Mouse (Mus musculus) myocyte (in vitro differentiated cells): ENCODE results near the gene Selp.

Experiments used
- MAX ChIP-seq: IDR thresholded peaks from one replicate; pipeline ENCODE4 v1.6.1; 2011; ENCODE audit warnings: low read depth, mild to moderate bottlenecking, control low read depth
- MYOG ChIP-seq, 3 experiments: IDR thresholded peaks; one replicate each; pipeline ENCODE4 v1.6.1; 2011; ENCODE audit warnings: control low read depth in 2 of 3, low read depth in 2 of 3, mild to moderate bottlenecking in 2 of 3; ENCODE audit not compliant: insufficient read length in 2 of 3, control insufficient read depth in 1 of 3, insufficient read depth in 1 of 3
- POLR2A ChIP-seq: IDR thresholded peaks from one replicate; pipeline ENCODE4 v1.6.1; 2011; ENCODE audit warnings: low read depth, mild to moderate bottlenecking, control low read depth, moderate library complexity; ENCODE audit not compliant: insufficient read length
- POLR2AphosphoS2 ChIP-seq: IDR thresholded peaks from one replicate; pipeline ENCODE4 v1.6.1; 2011; ENCODE audit warnings: low read depth, control low read depth; ENCODE audit not compliant: insufficient read length
- SRF ChIP-seq: IDR thresholded peaks from one replicate; pipeline ENCODE4 v1.6.1; 2011; ENCODE audit warnings: low read depth; ENCODE audit not compliant: control insufficient read depth, insufficient read length
- TCF12 ChIP-seq: IDR thresholded peaks from one replicate; pipeline ENCODE4 v1.6.1; 2011; ENCODE audit warnings: mild to moderate bottlenecking, control low read depth; ENCODE audit not compliant: poor library complexity, insufficient read depth, severe bottlenecking
- USF1 ChIP-seq: IDR thresholded peaks from one replicate; pipeline ENCODE4 v1.6.1; 2011; ENCODE audit warnings: low read depth, mild to moderate bottlenecking, control low read depth, moderate library complexity

- no peak for TF ChIP-seq POLR2A
- no peak for TF ChIP-seq TCF12
- TF ChIP-seq POLR2AphosphoS2: no peak
- TF ChIP-seq MYOG (IDR thresholded peaks at IDR 0.05; ENCODE audit: control insufficient read depth in 1 of 3, insufficient read depth in 1 of 3, insufficient read length in 2 of 3, low read depth in 2 of 3): no peak
- TF ChIP-seq SRF: no peak
- no peak for TF ChIP-seq MAX
- TF ChIP-seq USF1: no peak
These were observed 27.2 kb upstream of the Selp start for GRCm38 (mm10) chr1:164087872-164088271.
